In the genomic region with DNA sequence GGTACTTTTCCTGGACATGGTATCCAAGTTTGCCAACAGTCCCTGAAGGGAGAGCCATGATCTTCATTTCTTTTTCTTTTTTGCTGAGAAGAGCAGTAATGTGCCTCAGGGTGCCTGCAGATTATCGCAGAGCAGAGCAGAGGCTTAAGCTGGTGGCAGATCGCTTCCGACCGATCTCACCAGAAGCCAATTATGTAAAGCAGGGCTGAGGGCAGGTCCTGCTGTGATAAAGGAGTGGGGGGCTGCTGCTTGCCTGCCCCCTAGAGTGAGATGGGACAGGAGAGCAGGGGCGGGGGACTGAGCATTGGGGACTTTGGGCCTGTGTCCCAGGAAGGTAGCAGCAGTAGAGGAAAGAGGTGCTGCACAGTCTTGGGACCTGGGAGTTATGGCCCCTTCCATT, we compare ENCODE assay signal across 22 mouse cellular contexts.
A peak's percentile ranks its signal among the peaks of the same experiment; 100 is the strongest.
DNase-seq lines count a peak whose midpoint lies in the region; ATAC-seq and TF ChIP-seq lines count a peak whose summit lies in the region.
"Had no signal": no experiment of that assay in that cellular context is flagged by ENCODE, and none has a peak within 500 bp of the region (broad histone marks: within the 10 kb centered on the region; RNA-seq: fewer than 3 reads in every experiment).

No protein-coding gene starts in this region.

- 20% methylated on average over 5 of the region's 5 CpGs for WGBS in hindbrain, postnatal 0 days
- WGBS in midbrain, embryonic 15.5 days = 7% methylated on average over 5 of the region's 5 CpGs

- H3K9ac ChIP-seq in hindbrain, postnatal 0 days (replicated peaks; ENCODE audit: low read length) = no peak overlapping the region
- H3K9ac ChIP-seq in midbrain, embryonic 15.5 days = no peak overlapping the region
- H3K9ac ChIP-seq: embryonic facial prominence, embryonic 15.5 days; heart, embryonic 15.5 days; limb, embryonic 13.5 days; liver, embryonic 13.5 days; neural tube, embryonic 12.5 days had no signal

- H3K27me3 ChIP-seq in hindbrain, postnatal 0 days (ENCODE audit: insufficient read depth, low read length) = no peaks in the 10 kb centered on the region
- no peaks in the 10 kb centered on the region for H3K27me3 ChIP-seq in midbrain, embryonic 15.5 days (replicated peaks)
- H3K27me3 ChIP-seq: embryonic facial prominence, embryonic 15.5 days; heart, embryonic 15.5 days; liver, embryonic 13.5 days; neural tube, embryonic 12.5 days had no signal

- H3K27ac ChIP-seq in hindbrain, postnatal 0 days = peak overlapping the region; percentile 49; the same call in 1 of the 2 replicates
- H3K27ac ChIP-seq in midbrain, embryonic 15.5 days = peak overlapping the region; percentile 55; the same call in 1 of the 2 replicates
- H3K27ac ChIP-seq: embryonic facial prominence, embryonic 15.5 days; heart, embryonic 15.5 days; layer of hippocampus, adult 2 months; limb, embryonic 13.5 days; liver, embryonic 13.5 days; neural tube, embryonic 12.5 days had no signal

- no peak for ATAC-seq in hindbrain, postnatal 0 days
- ATAC-seq in midbrain, embryonic 15.5 days (replicated peaks) = no peak; the same call in 1 of the 2 replicates
- ATAC-seq: activated CD4-positive, CD25-positive, alpha-beta regulatory T cell, adult 4 months had no signal

- H3K4me2 ChIP-seq in hindbrain, postnatal 0 days (ENCODE audit: low read depth, low read length) = no peak overlapping the region
- no peak overlapping the region for H3K4me2 ChIP-seq in midbrain, embryonic 15.5 days
- H3K4me2 ChIP-seq: embryonic facial prominence, embryonic 15.5 days; heart, embryonic 15.5 days; limb, embryonic 13.5 days; liver, embryonic 13.5 days; neural tube, embryonic 12.5 days had no signal

- peak; percentile 14 for DNase-seq in MN1 (ENCODE audit: low spot score)
- DNase-seq in brain, embryonic 14.5 days (ENCODE audit: low read depth) = peak; percentile 56
- peak; percentile 55 for DNase-seq in hindbrain, postnatal 0 days (ENCODE audit: low spot score)
- DNase-seq in kidney, postnatal 10 days = no peak
- no peak for DNase-seq in cerebellum, adult 8-10 months
- DNase-seq in right cerebral cortex, postnatal 14 days = no peak
- DNase-seq in layer of hippocampus, adult 8-10 months (ENCODE audit: low spot score in 2 of 2) = no peak
- DNase-seq: adrenal gland, adult 8-10 months; cerebellum, adult 18-20 months; gastrocnemius, postnatal 36 days; heart, postnatal 36 days; kidney, adult 8-10 months; kidney, postnatal 25 days; liver, embryonic 13.5 days; lung, adult 2 months had no signal

- H3K9me3 ChIP-seq in hindbrain, postnatal 0 days (ENCODE audit: low read length) = no peaks in the 10 kb centered on the region
- H3K9me3 ChIP-seq in midbrain, embryonic 15.5 days = no peaks in the 10 kb centered on the region
- H3K9me3 ChIP-seq: embryonic facial prominence, embryonic 15.5 days; heart, embryonic 15.5 days; limb, embryonic 13.5 days; liver, embryonic 13.5 days; neural tube, embryonic 12.5 days had no signal

- H3K4me1 ChIP-seq in hindbrain, postnatal 0 days (ENCODE audit: insufficient read depth, low read length) = peaks cover 10% of the 10 kb centered on the region; the same call in 1 of the 2 replicates
- peaks cover 43% of the 10 kb centered on the region for H3K4me1 ChIP-seq in midbrain, embryonic 15.5 days

- TF ChIP-seq CTCF in brain, embryonic 14.5 days (IDR thresholded peaks at IDR 0.05; ENCODE audit: borderline replicate concordance, extremely low read depth, insufficient read depth, insufficient read length) = no peak
- TF ChIP-seq CTCF in hindbrain, postnatal 0 days (IDR thresholded peaks at IDR 0.05; ENCODE audit: low read depth) = no peak

- H3K36me3 ChIP-seq in hindbrain, postnatal 0 days (ENCODE audit: insufficient read depth, low read length) = no peaks in the 10 kb centered on the region
- H3K36me3 ChIP-seq in midbrain, embryonic 15.5 days (replicated peaks) = no peaks in the 10 kb centered on the region
- H3K36me3 ChIP-seq: embryonic facial prominence, embryonic 15.5 days; heart, embryonic 15.5 days; limb, embryonic 13.5 days; liver, embryonic 13.5 days; neural tube, embryonic 12.5 days had no signal

- no peak for TF ChIP-seq POLR2A in brain, embryonic 14.5 days (IDR thresholded peaks at IDR 0.05; ENCODE audit: borderline replicate concordance, extremely low read depth, insufficient read depth, insufficient read length, poor library complexity, severe bottlenecking)

- no peak overlapping the region for H3K4me3 ChIP-seq in hindbrain, postnatal 0 days (ENCODE audit: low read length)
- H3K4me3 ChIP-seq in midbrain, embryonic 15.5 days = no peak overlapping the region
- H3K4me3 ChIP-seq: embryonic facial prominence, embryonic 15.5 days; heart, embryonic 15.5 days; layer of hippocampus, adult 2 months; limb, embryonic 13.5 days; liver, embryonic 13.5 days; neural tube, embryonic 12.5 days had no signal

Comparison
In these comparisons a context has a peak if more than half of its experiments do, and no peak if none do; other contexts are left out.
1. DNase-seq: peak in MN1 (single experiment), brain, embryonic 14.5 days (single experiment) and hindbrain, postnatal 0 days (single experiment); none in kidney, postnatal 10 days (single experiment), cerebellum, adult 8-10 months (single experiment), right cerebral cortex, postnatal 14 days (single experiment) and layer of hippocampus, adult 8-10 months (0 of 2).